Comparison of ENCODE assay signal across 20 mouse cellular contexts in genomic region chr7:73151586-73152467, GRCm38 (mm10).
A peak's percentile ranks its signal among the peaks of the same experiment; 100 is the strongest.
DNase-seq lines count a peak whose midpoint lies in the region; ATAC-seq lines count a peak whose summit lies in the region.
"Had no signal": no experiment of that assay in that cellular context is flagged by ENCODE, and none has a peak within 500 bp of the region (broad histone marks: within the 10 kb centered on the region; RNA-seq: fewer than 3 reads in every experiment).

No protein-coding gene starts in this region.

- peak; percentile 64 for ATAC-seq in forebrain, embryonic 12.5 days (ENCODE audit: low FRiP score)
- ATAC-seq in limb, embryonic 12.5 days (ENCODE audit: insufficient number of reproducible peaks, insufficient read depth, low FRiP score, low TSS enrichment, low read depth), result no peak
- ATAC-seq: CD4-positive, CD25-positive, alpha-beta regulatory T cell, adult 4 months had no signal

- peak overlapping the region; percentile 74 for H3K27ac ChIP-seq in forebrain, embryonic 12.5 days
- peak overlapping the region; percentile 24; the same call in 1 of the 2 replicates for H3K27ac ChIP-seq in limb, embryonic 12.5 days
- H3K27ac ChIP-seq: heart, embryonic 10.5 days had no signal

- H3K4me3 ChIP-seq in forebrain, embryonic 12.5 days (replicated peaks), result no peak overlapping the region
- no peak overlapping the region for H3K4me3 ChIP-seq in limb, embryonic 12.5 days (replicated peaks)
- H3K4me3 ChIP-seq: heart, embryonic 10.5 days had no signal

- WGBS in forebrain, embryonic 12.5 days, result 23% methylated on average over 14 of the region's 15 CpGs
- 36% methylated on average over 13 of the region's 15 CpGs for WGBS in limb, embryonic 12.5 days

- peak; percentile 59 for DNase-seq in embryo, embryonic 10 days (ENCODE audit: low spot score)
- DNase-seq in embryo, embryonic 11 days, result no peak
- peak; percentile 31 for DNase-seq in brain, adult 2 months (ENCODE audit: low read depth, low spot score)
- no peak for DNase-seq in cerebellum, postnatal 14 days
- DNase-seq in right cerebral cortex, postnatal 25 days, result no peak
- DNase-seq in heart, adult 9 months (ENCODE audit: low spot score in 2 of 2), result no peak
- DNase-seq: adrenal gland, postnatal 36 days; cerebellum, postnatal 10 days; gastrocnemius, postnatal 14 days; heart, postnatal 10 days; kidney, adult 2 months; kidney, postnatal 14 days; lung, adult 2 months; lung, postnatal 36 days had no signal

- no peaks in the 10 kb centered on the region for H3K9me3 ChIP-seq in forebrain, embryonic 12.5 days
- H3K9me3 ChIP-seq in limb, embryonic 12.5 days, result no peaks in the 10 kb centered on the region
- H3K9me3 ChIP-seq: heart, embryonic 10.5 days had no signal

- H3K9ac ChIP-seq in forebrain, embryonic 12.5 days, result no peak overlapping the region
- H3K9ac ChIP-seq in limb, embryonic 12.5 days (replicated peaks), result no peak overlapping the region

- H3K4me2 ChIP-seq in forebrain, embryonic 12.5 days, result peak overlapping the region; percentile 4; the same call in 1 of the 2 replicates
- no peak overlapping the region for H3K4me2 ChIP-seq in limb, embryonic 12.5 days
- H3K4me2 ChIP-seq: liver, embryonic 11.5 days had no signal

- H3K27me3 ChIP-seq in forebrain, embryonic 12.5 days, result no peaks in the 10 kb centered on the region
- H3K27me3 ChIP-seq in limb, embryonic 12.5 days, result no peaks in the 10 kb centered on the region

- peaks cover 30% of the 10 kb centered on the region for H3K4me1 ChIP-seq in forebrain, embryonic 12.5 days
- H3K4me1 ChIP-seq in limb, embryonic 12.5 days (replicated peaks), result peaks cover 38% of the 10 kb centered on the region
- H3K4me1 ChIP-seq: heart, embryonic 10.5 days had no signal

- H3K36me3 ChIP-seq in forebrain, embryonic 12.5 days (replicated peaks), result no peaks in the 10 kb centered on the region
- H3K36me3 ChIP-seq in limb, embryonic 12.5 days, result no peaks in the 10 kb centered on the region
- H3K36me3 ChIP-seq: G1E; heart, embryonic 10.5 days had no signal

Comparison
In these comparisons a context has a peak if more than half of its experiments do, and no peak if none do; other contexts are left out.
1. DNase-seq: peak in embryo, embryonic 10 days (single experiment) and brain, adult 2 months (single experiment); none in embryo, embryonic 11 days (single experiment), cerebellum, postnatal 14 days (0 of 2), right cerebral cortex, postnatal 25 days (single experiment) and heart, adult 9 months (0 of 2).